ENCODE assay signal across 9 mouse cellular contexts in the genomic region with DNA sequence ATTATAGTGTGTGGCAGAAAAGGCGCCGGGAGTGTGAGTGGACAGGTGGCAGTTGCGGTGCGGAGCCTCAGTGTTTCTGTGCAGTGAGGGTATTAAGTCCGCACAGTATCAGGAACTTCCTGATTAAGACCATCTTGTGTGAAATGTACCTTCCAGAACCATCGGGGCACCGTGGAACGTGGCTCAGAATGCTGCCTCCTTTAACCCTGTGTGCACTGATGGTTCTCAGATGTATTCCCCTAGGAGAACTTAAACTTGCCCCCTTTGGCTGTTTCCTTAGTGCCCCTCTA. TPM values are rescaled to one million over a fixed set of nuclear protein-coding genes. Genes with fewer than 3 reads are reported as not detected.
A peak's percentile ranks its signal among the peaks of the same experiment; 100 is the strongest.
DNase-seq lines count a peak whose midpoint lies in the region; ATAC-seq and TF ChIP-seq lines count a peak whose summit lies in the region.
"Had no signal": no experiment of that assay in that cellular context is flagged by ENCODE, and none has a peak within 500 bp of the region (broad histone marks: within the 10 kb centered on the region; RNA-seq: fewer than 3 reads in every experiment).

No protein-coding gene starts in this region.

- no peaks in the 10 kb centered on the region for H3K9me3 ChIP-seq in liver, embryonic 11.5 days (ENCODE audit: control insufficient read depth, low read length)
- no peaks in the 10 kb centered on the region for H3K9me3 ChIP-seq in stomach, postnatal 0 days (ENCODE audit: control insufficient read depth, low read length)

- H3K4me2 ChIP-seq in liver, embryonic 11.5 days = peak overlapping the region; percentile 80
- H3K4me2 ChIP-seq in stomach, postnatal 0 days (replicated peaks; ENCODE audit: low read depth) = peak overlapping the region; percentile 88

- no peak for TF ChIP-seq CTCF in gastrocnemius, adult 2 months (IDR thresholded peaks at IDR 0.05)
- no peak for TF ChIP-seq CTCF in testis, adult 2 months (IDR thresholded peaks at IDR 0.05; ENCODE audit: control insufficient read depth, insufficient read depth, insufficient replicate concordance, low read depth, low read length)
- TF ChIP-seq CTCF in stomach, postnatal 0 days (IDR thresholded peaks at IDR 0.05; ENCODE audit: low read depth) = no peak

- no peak for ATAC-seq in liver, embryonic 11.5 days (replicated peaks; ENCODE audit: low FRiP score)
- ATAC-seq in stomach, postnatal 0 days (ENCODE audit: low FRiP score, low TSS enrichment) = no peak

- peak overlapping the region; percentile 98 for H3K27ac ChIP-seq in gastrocnemius, adult 2 months
- peak overlapping the region; percentile 19 for H3K27ac ChIP-seq in testis, adult 2 months (ENCODE audit: control insufficient read depth, insufficient read depth, low read depth, low read length)
- H3K27ac ChIP-seq in liver, embryonic 11.5 days (ENCODE audit: low read depth, low read length) = peak overlapping the region; percentile 65
- peak overlapping the region; percentile 88 for H3K27ac ChIP-seq in stomach, postnatal 0 days (replicated peaks)

- no peaks in the 10 kb centered on the region for H3K27me3 ChIP-seq in testis, adult 2 months (ENCODE audit: control insufficient read depth, insufficient read depth, low read length)
- no peaks in the 10 kb centered on the region for H3K27me3 ChIP-seq in liver, embryonic 11.5 days (replicated peaks; ENCODE audit: control insufficient read depth, insufficient read depth, low read length)
- H3K27me3 ChIP-seq in stomach, postnatal 0 days (ENCODE audit: control insufficient read depth, insufficient read depth, low read length) = no peaks in the 10 kb centered on the region

- H3K4me3 ChIP-seq in gastrocnemius, adult 2 months = peak overlapping the region; percentile 97
- H3K4me3 ChIP-seq in testis, adult 2 months (ENCODE audit: control insufficient read depth, low read depth, low read length) = peak overlapping the region; percentile 95
- H3K4me3 ChIP-seq in liver, embryonic 11.5 days (ENCODE audit: low read depth, low read length) = peak overlapping the region; percentile 60
- peak overlapping the region; percentile 74 for H3K4me3 ChIP-seq in stomach, postnatal 0 days (ENCODE audit: low read depth, low read length)

- H3K4me1 ChIP-seq in testis, adult 2 months (ENCODE audit: control insufficient read depth, insufficient read depth, low read length) = peaks cover 7% of the 10 kb centered on the region
- no peaks in the 10 kb centered on the region for H3K4me1 ChIP-seq in liver, embryonic 11.5 days (replicated peaks; ENCODE audit: control insufficient read depth, insufficient read depth, low read length)
- H3K4me1 ChIP-seq in stomach, postnatal 0 days (replicated peaks; ENCODE audit: control insufficient read depth, insufficient read depth) = no peaks in the 10 kb centered on the region

- DNase-seq in gastrocnemius, adult 2 months = no peak
- DNase-seq in gastrocnemius, postnatal 36 days = no peak
- DNase-seq in testis, postnatal 10 days (ENCODE audit: low spot score) = no peak
- DNase-seq in liver, embryonic 11.5 days (ENCODE audit: low spot score) = no peak
- DNase-seq in stomach, postnatal 0 days (ENCODE audit: low spot score) = no peak
- no peak for DNase-seq in right cerebral cortex, adult 2 months (ENCODE audit: low spot score in 2 of 2)
- no peak for DNase-seq in spleen, postnatal 14 days (ENCODE audit: low spot score in 2 of 2)

- TF ChIP-seq POLR2A in testis, adult 2 months (IDR thresholded peaks at IDR 0.05; ENCODE audit: control insufficient read depth, low read depth, low read length) = no peak

- no peaks in the 10 kb centered on the region for H3K36me3 ChIP-seq in testis, adult 2 months (ENCODE audit: control insufficient read depth, insufficient read depth, low read length)
- H3K36me3 ChIP-seq in liver, embryonic 11.5 days (ENCODE audit: control insufficient read depth, insufficient read depth, low read length) = no peaks in the 10 kb centered on the region
- H3K36me3 ChIP-seq in stomach, postnatal 0 days (ENCODE audit: control insufficient read depth, insufficient read depth, low read length) = no peaks in the 10 kb centered on the region

- peak overlapping the region; percentile 80 for H3K9ac ChIP-seq in liver, embryonic 11.5 days (ENCODE audit: low read depth, low read length)
- H3K9ac ChIP-seq in stomach, postnatal 0 days (ENCODE audit: low read length) = peak overlapping the region; percentile 88

- under 1% methylated on average over 8 of the region's 8 CpGs for WGBS in liver, embryonic 11.5 days
- WGBS in stomach, postnatal 0 days = 0% methylated on average over 8 of the region's 8 CpGs

- no peak for TF ChIP-seq EP300 in stomach, postnatal 0 days (optimal IDR thresholded peaks at IDR 0.05)

- intact Hi-C loops in gastrocnemius, adult 2 months (cut with DNase I) = no loop called here
- intact Hi-C loops in gastrocnemius, postnatal 36 days (cut with DNase I) = no loop called here

RNA-seq across cellular contexts. Expression of gene Mtg1, which starts 0.6 kb away (rescaled TPM):
- total RNA-seq in gastrocnemius, adult 2 months (2021) = 10 to 100 TPM; 26.5 to 33.2 TPM
- total RNA-seq in gastrocnemius, postnatal 36 days (2021) = 10 to 100 TPM; 24.4 to 25.2 TPM
- polyA plus RNA-seq in testis, adult 2 months (2012; rRNA removed) = 10.7 and 11.3 TPM in 2 replicates
- polyA plus RNA-seq in liver, embryonic 11.5 days (2014; fragmentation: Nextera tagmentation; extraction: Ambion mirVana) = 41.6 and 46.8 TPM in 2 replicates
- 19.8 and 20.6 TPM in 2 replicates for polyA plus RNA-seq in stomach, postnatal 0 days (2015; fragmentation: Nextera tagmentation; extraction: Ambion mirVana)

RNA-seq across cellular contexts. Expression of gene Sprn, which starts 16.7 kb away (rescaled TPM):
- under 1 TPM; 0.13 to 0.50 TPM for total RNA-seq in gastrocnemius, adult 2 months (2021)
- total RNA-seq in gastrocnemius, postnatal 36 days (2021) = under 1 TPM in 1 of 2 experiments, not detected in 1; 0.27 TPM
- polyA plus RNA-seq in testis, adult 2 months (2012; rRNA removed) = 0.13 and 0.30 TPM in 2 replicates
- not detected in 2 replicates for polyA plus RNA-seq in liver, embryonic 11.5 days (2014; fragmentation: Nextera tagmentation; extraction: Ambion mirVana)
- polyA plus RNA-seq in stomach, postnatal 0 days (2015; fragmentation: Nextera tagmentation; extraction: Ambion mirVana) = 0.90 and 1.1 TPM in 2 replicates

RNA-seq across cellular contexts. Expression of gene Echs1, which starts 21.7 kb away (rescaled TPM):
- 100 to 1,000 TPM; 116 to 201 TPM for total RNA-seq in gastrocnemius, adult 2 months (2021)
- total RNA-seq in gastrocnemius, postnatal 36 days (2021) = 100 to 1,000 TPM; 105 to 146 TPM
- polyA plus RNA-seq in testis, adult 2 months (2012; rRNA removed) = 22.0 and 24.2 TPM in 2 replicates
- 119 and 129 TPM in 2 replicates for polyA plus RNA-seq in liver, embryonic 11.5 days (2014; fragmentation: Nextera tagmentation; extraction: Ambion mirVana)
- 139 and 143 TPM in 2 replicates for polyA plus RNA-seq in stomach, postnatal 0 days (2015; fragmentation: Nextera tagmentation; extraction: Ambion mirVana)

RNA-seq across cellular contexts. Expression of gene Paox, which starts 22.4 kb away (rescaled TPM):
- 1 to 10 TPM; 3.6 to 5.1 TPM for total RNA-seq in gastrocnemius, adult 2 months (2021)
- total RNA-seq in gastrocnemius, postnatal 36 days (2021) = 1 to 10 TPM; 3.1 to 3.7 TPM
- 3.0 and 4.2 TPM in 2 replicates for polyA plus RNA-seq in testis, adult 2 months (2012; rRNA removed)
- polyA plus RNA-seq in liver, embryonic 11.5 days (2014; fragmentation: Nextera tagmentation; extraction: Ambion mirVana) = 18.2 and 20.7 TPM in 2 replicates
- 27.7 and 27.8 TPM in 2 replicates for polyA plus RNA-seq in stomach, postnatal 0 days (2015; fragmentation: Nextera tagmentation; extraction: Ambion mirVana)

RNA-seq across cellular contexts. Expression of gene Olfr522, which starts 26.6 kb away (rescaled TPM):
- not detected for total RNA-seq in gastrocnemius, adult 2 months (2021)
- total RNA-seq in gastrocnemius, postnatal 36 days (2021) = not detected
- not detected in 2 replicates for polyA plus RNA-seq in testis, adult 2 months (2012; rRNA removed)
- polyA plus RNA-seq in liver, embryonic 11.5 days (2014; fragmentation: Nextera tagmentation; extraction: Ambion mirVana) = not detected in 2 replicates
- polyA plus RNA-seq in stomach, postnatal 0 days (2015; fragmentation: Nextera tagmentation; extraction: Ambion mirVana) = not detected in 2 replicates
- total RNA-seq: left cerebral cortex, postnatal 10 days had no signal

Comparison
In these comparisons a context has a peak if more than half of its experiments do, and no peak if none do; other contexts are left out.
1. H3K27ac ChIP-seq: peak in every context shown above with its lines; median percentile 98 in gastrocnemius, adult 2 months; 88 in stomach, postnatal 0 days; 65 in liver, embryonic 11.5 days; 19 in testis, adult 2 months.